Mouse (Mus musculus) lung, embryonic 16.5 days (tissue): ENCODE measurements around the gene Ndufaf1. TPM values are rescaled to one million over a fixed set of nuclear protein-coding genes. Genes with fewer than 3 reads are reported as not detected.
A peak's percentile ranks its signal among the peaks of the same experiment; 100 is the strongest.
"Not testable (repeated sequence)": the region's sequence is repeated elsewhere in the genome, so short reads cannot be mapped to it uniquely, and the experiment has no call there.

Source experiments
- ATAC-seq: fragments of 200-750 bp; cut with Nextera tagmentation; 2 replicates; pipeline ENCODE4 v1.8.0; 2017; ENCODE audit warnings: low read depth, mild to moderate bottlenecking, moderate library complexity
- H3K27ac ChIP-seq: fragments of 300-500 bp; sonication (generic); 2 replicates; pipeline ENCODE4 v1.5.1; 2014; ENCODE audit warnings: mild to moderate bottlenecking, control low read depth, low read length
- H3K27me3 ChIP-seq: fragments of 300-500 bp; sonication (generic); 2 replicates; pipeline ENCODE4 v1.6.1; 2014; ENCODE audit warnings: low read depth, low read length, mixed read lengths; ENCODE audit not compliant: control insufficient read depth, insufficient read depth
- H3K36me3 ChIP-seq: fragments of 300-500 bp; sonication (generic); 2 replicates; pipeline ENCODE4 v1.6.1; 2014; ENCODE audit warnings: low read length; ENCODE audit not compliant: control insufficient read depth, insufficient read depth
- H3K4me1 ChIP-seq: fragments of 300-500 bp; sonication (generic); replicated peaks from 2 replicates; pipeline ENCODE4 v1.6.1; 2014; ENCODE audit warnings: low read length, mixed read lengths; ENCODE audit not compliant: control insufficient read depth, insufficient read depth
- H3K4me2 ChIP-seq: fragments of 300-500 bp; sonication (generic); 2 replicates; pipeline ENCODE4 v1.6.1; 2014; ENCODE audit warnings: low read depth, low read length, control low read depth
- H3K4me3 ChIP-seq: fragments of 300-500 bp; sonication (generic); 2 replicates; pipeline ENCODE4 v1.5.1; 2014; ENCODE audit warnings: mild to moderate bottlenecking, low read length, control low read depth
- H3K9ac ChIP-seq: fragments of 300-500 bp; sonication (generic); 2 replicates; pipeline ENCODE4 v1.6.1; 2014; ENCODE audit warnings: low read length, control low read depth
- H3K9me3 ChIP-seq: fragments of 300-500 bp; sonication (generic); 2 replicates; pipeline ENCODE4 v1.6.1; 2016; ENCODE audit warnings: low read length; ENCODE audit not compliant: control insufficient read depth
- WGBS: fragments of 180-500 bp; shearing (Covaris S2); extraction: QIAGEN DNeasy Blood & Tissue Kit; methylation state at CpG from one replicate; pipeline ENCODE4 v1.1.7; 2014; 5-methylcytosine and 5-hydroxymethylcytosine counted together
- polyA plus RNA-seq: library from polyadenylated mRNA; unstranded; fragments of >200 nt; fragmentation: Nextera tagmentation; extraction: Ambion mirVana; gene quantifications from 2 replicates; pipeline ENCODE4 v1.2.1, GENCODE M21; 2015

Gene Ndufaf1
- polyA plus RNA-seq, 1 experiment from 2014 or later = 41.4 TPM

DNA sequence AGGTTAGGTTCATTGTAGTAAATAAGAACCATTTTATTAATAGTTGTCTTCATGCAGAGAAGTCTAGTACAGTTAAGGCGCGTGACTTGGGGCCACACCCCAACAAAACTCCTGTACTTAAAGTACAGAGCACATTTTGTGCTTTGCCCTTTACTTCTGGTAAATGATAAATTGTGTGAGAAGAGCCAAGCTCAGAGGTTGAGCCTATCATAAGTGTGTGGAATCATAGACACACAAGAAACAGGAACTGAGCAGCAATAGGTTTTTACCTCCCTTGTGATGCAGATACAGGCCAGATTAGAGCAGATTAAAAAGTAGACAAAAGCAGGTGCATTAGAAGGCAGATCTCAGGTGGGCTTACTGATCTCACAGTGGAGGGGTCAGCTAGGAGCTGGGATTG is 41.3 kb downstream of the Ndufaf1 start:
- Histone ChIP-seq H3K4me1 (peaks cover 16% of the 10 kb centered on the region), H3K9ac (no peak overlapping the region), H3K4me3 (no peak overlapping the region), H3K36me3 (peaks cover 6% of the 10 kb centered on the region; the same call in 1 of the 2 replicates), H3K9me3 (no peaks in the 10 kb centered on the region), H3K4me2 (no peak overlapping the region; the same call in 1 of the 2 replicates), H3K27me3 (no peaks in the 10 kb centered on the region), H3K27ac (no peak overlapping the region)
- 98% methylated on average over 2 of the region's 2 CpGs for WGBS
- ATAC-seq = no peak

DNA sequence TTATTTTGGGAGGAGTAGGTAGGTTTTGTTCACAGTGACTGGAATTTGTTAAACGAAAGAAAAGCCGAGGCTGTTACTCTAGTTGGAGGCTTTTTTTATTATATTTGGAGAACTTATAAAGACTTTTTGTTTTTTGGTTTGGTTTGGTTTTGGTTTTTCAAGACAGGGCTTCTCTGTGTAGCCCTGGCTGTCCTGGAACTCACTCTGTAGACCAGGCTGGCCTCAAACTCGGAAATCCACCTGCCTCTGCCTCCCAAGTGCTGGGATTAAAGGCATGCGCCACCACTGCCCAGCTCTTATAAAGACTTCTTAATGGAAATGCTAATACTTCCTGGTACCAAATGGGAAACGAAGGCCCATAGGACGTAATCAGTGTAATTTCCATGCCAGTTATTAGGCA is 43.6 kb downstream of the Ndufaf1 start:
- Histone ChIP-seq H3K4me2 (peak overlapping the region; percentile 65), H3K4me1 (peaks cover 16% of the 10 kb centered on the region), H3K4me3 (peak overlapping the region; percentile 94), H3K9ac (peak overlapping the region; percentile 63)
- H3K9me3 ChIP-seq, ATAC-seq, H3K27me3 ChIP-seq, H3K27ac ChIP-seq, H3K36me3 ChIP-seq: not testable (repeated sequence)
- 6% methylated on average over 6 of the region's 6 CpGs for WGBS

DNA sequence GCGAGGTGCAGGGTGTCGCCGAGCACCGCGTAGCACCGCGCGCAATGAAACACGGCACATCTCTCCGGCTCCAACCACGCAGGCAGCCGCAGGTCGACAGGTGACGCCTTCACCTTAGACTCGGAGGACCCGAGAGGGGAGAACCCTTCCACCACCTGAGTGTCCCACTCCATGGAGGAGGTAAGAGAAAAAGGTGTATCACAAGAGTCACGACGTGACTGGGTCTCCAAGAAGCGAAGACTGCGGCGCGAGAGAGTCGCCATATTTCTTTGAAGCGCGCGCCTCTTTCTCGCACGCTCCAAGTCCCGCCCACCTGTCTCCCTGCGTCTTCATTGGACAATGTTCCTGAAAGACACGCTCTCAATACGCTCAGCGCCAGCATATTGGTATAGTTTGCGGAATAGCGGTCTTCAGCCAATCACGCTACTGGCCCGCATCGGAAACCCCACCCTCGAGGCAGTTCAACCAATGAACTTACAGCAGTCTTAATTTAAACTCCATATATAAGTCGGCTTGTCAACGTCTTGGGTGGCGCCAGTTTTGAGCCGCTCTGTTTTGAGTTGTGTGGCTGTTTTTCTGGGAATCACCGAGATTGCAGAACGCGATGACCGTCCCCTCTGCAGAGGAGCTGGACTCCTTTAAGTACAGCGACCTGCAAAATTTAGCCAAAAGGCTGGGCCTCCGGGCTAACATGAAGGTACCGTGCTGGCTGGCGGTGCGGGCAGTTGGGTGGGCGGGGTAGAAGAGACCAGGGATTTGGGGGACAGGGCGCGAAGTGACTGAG is 44.2 kb downstream of the Ndufaf1 start, which contains the start of the genes Nusap1 and Oip5:
Gene Nusap1 (plus strand): TSS at position 100 of the 784 bp plus-strand sequence.
Gene Oip5 (minus strand): TSS at position 271 of the 784 bp plus-strand sequence.
- no peaks in the 10 kb centered on the region for H3K9me3 ChIP-seq
- peak within 1 kb of the TSS; percentile 80 for H3K27ac ChIP-seq
- H3K36me3 ChIP-seq = no peaks in the 10 kb centered on the region
- peak within 1 kb of the TSS; percentile 94 for H3K4me3 ChIP-seq
- H3K4me2 ChIP-seq = peak within 1 kb of the TSS; percentile 77
- under 1% methylated on average over 55 of the region's 55 CpGs for WGBS
- H3K9ac ChIP-seq = peak within 1 kb of the TSS; percentile 84
- peaks cover 16% of the 10 kb centered on the region for H3K4me1 ChIP-seq
- peak; percentile 100 for ATAC-seq
- H3K27me3 ChIP-seq = no peaks in the 10 kb centered on the region

DNA sequence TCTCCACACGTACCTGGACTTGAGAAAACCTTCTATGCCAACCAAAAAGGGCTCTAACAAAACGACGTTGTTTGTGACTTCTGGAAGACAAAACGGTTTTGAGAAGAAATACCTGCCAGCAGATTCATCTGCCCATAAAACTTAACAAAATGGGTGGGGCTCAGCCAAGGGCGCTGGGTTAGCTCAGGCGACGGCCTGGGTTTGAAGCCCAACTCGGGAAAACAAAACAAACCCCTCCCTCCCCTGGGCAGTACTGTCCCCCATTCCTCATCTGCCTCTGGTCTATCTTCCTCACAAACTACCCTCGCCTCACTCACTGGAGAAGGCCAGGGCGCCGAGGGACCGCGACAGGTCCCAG is 44.8 kb downstream of the Ndufaf1 start:
- peak overlapping the region; percentile 94 for H3K4me3 ChIP-seq
- H3K4me1 ChIP-seq = peaks cover 16% of the 10 kb centered on the region
- H3K27ac ChIP-seq = peak overlapping the region; percentile 80
- peak; percentile 55; the same call in 1 of the 2 replicates for ATAC-seq
- WGBS = under 1% methylated on average over 13 of the region's 13 CpGs
- peak overlapping the region; percentile 77 for H3K4me2 ChIP-seq
- H3K9me3 ChIP-seq = no peaks in the 10 kb centered on the region
- H3K36me3 ChIP-seq = no peaks in the 10 kb centered on the region
- no peaks in the 10 kb centered on the region for H3K27me3 ChIP-seq
- peak overlapping the region; percentile 84 for H3K9ac ChIP-seq

DNA sequence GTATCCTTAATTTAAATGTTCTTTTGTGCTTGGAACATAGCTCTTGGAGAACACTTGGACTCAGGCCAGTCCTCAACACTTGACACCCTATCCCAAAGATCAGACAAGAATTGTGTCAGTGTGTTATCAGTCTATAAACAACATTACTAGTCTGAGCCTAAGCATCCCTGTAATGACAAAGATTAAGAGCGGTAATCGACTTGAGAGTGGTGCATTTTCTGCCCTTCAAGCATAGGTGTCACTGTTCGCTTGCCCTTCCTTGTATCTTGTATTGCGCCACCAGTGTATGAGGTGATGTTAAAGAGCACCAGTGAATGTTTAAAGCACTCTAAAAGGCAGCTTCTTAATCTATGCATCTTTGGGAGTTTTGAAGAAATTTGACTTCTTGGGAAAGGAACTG is 55.6 kb downstream of the Ndufaf1 start:
- H3K9me3 ChIP-seq = no peaks in the 10 kb centered on the region
- no peak overlapping the region for H3K4me2 ChIP-seq
- H3K36me3 ChIP-seq = peaks cover 27% of the 10 kb centered on the region
- H3K27ac ChIP-seq = no peak overlapping the region
- H3K4me1 ChIP-seq = 0 out of 2 replicates have a peak, but pooled peaks cover 4% of the 10 kb centered on the region
- H3K4me3 ChIP-seq = no peak overlapping the region
- no peak for ATAC-seq
- no peaks in the 10 kb centered on the region for H3K27me3 ChIP-seq
- H3K9ac ChIP-seq = no peak overlapping the region
- WGBS = 86% methylated on average over 4 of the region's 4 CpGs

Other genes with a start within 250 kb of the Ndufaf1 start
- gene Ino80, start 185.1 kb downstream of the Ndufaf1 start, polyA plus RNA-seq = 4.2 TPM in 2 replicates
- gene Exd1, start 115.2 kb downstream of the Ndufaf1 start, polyA plus RNA-seq = 0.20 and 0.64 TPM in 2 replicates
- gene Chp1, start 115.1 kb downstream of the Ndufaf1 start, polyA plus RNA-seq = 61.0 and 66.9 TPM in 2 replicates
- 81.3 and 93.7 TPM in 2 replicates for gene Nusap1, start 44.5 kb downstream of the Ndufaf1 start, polyA plus RNA-seq
- gene Oip5, start 44.4 kb downstream of the Ndufaf1 start, polyA plus RNA-seq = 27.8 and 29.1 TPM in 2 replicates
- 35.4 and 39.9 TPM in 2 replicates for gene Rtf1, start 12.2 kb upstream of the Ndufaf1 start, polyA plus RNA-seq
- 3.0 and 3.6 TPM in 2 replicates for gene Itpka, start 79.5 kb upstream of the Ndufaf1 start, polyA plus RNA-seq
- gene Ltk, start 97.6 kb upstream of the Ndufaf1 start, polyA plus RNA-seq = 1.3 and 1.5 TPM in 2 replicates
- 28.2 and 31.3 TPM in 2 replicates for gene Rpap1, start 124.7 kb upstream of the Ndufaf1 start, polyA plus RNA-seq
- 17.0 and 20.1 TPM in 2 replicates for gene Tyro3, start 134.9 kb upstream of the Ndufaf1 start, polyA plus RNA-seq
- 21.9 and 25.4 TPM in 2 replicates for gene Mga, start 234.4 kb upstream of the Ndufaf1 start, polyA plus RNA-seq